Mouse (Mus musculus): ENCODE data around the gene Gata2.

DNA sequence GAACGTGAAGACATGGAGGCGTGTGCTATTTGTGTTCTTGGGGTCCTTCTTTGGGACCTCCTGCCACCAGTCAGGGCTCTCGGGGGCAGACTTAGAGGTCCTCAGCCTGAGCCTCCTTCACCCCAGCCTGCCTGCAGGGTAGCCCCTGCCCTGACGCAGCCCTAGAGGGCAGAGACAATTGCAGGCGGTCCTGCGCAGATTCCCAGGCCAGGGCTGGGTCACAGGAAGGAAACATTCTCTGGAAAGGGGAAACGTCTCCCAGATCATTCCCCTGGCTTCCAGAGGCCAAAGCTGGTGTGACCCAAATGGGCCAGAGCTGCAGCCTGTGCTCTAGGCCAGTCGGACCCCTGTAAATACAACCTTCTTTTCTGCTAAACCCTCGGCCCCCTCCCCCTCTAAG lies 12.2 kb downstream of the Gata2 start:
- no peak for TF ChIP-seq CTCF (IDR thresholded peaks at IDR 0.05; ENCODE audit: low read depth, low read length)
- no peak for TF ChIP-seq GATA1 (IDR thresholded peaks at IDR 0.05; ENCODE audit: borderline replicate concordance, low read length)
- no peak for TF ChIP-seq TAL1 (conservative IDR thresholded peaks at IDR 0.05; ENCODE audit: low read depth, low read length)
- TF ChIP-seq GATA2 (IDR thresholded peaks at IDR 0.05; ENCODE audit: borderline replicate concordance, low read depth, low read length), result no peak
- TF ChIP-seq POLR2AphosphoS5 (IDR thresholded peaks at IDR 0.05; ENCODE audit: insufficient replicate concordance, low read depth, low read length), result no peak

Measured in G1E (cell line).